Mouse (Mus musculus) thymus, adult 18-20 months (tissue): ENCODE data around the gene Vezt.
A peak's percentile ranks its signal among the peaks of the same experiment; 100 is the strongest.

Experiments
- DNase-seq, 2 experiments: peaks; one replicate each; pipeline ENCODE4 v3.0.0; 2022; ENCODE audit warnings: mixed read lengths in 2 of 2

The Vezt gene

DNA sequence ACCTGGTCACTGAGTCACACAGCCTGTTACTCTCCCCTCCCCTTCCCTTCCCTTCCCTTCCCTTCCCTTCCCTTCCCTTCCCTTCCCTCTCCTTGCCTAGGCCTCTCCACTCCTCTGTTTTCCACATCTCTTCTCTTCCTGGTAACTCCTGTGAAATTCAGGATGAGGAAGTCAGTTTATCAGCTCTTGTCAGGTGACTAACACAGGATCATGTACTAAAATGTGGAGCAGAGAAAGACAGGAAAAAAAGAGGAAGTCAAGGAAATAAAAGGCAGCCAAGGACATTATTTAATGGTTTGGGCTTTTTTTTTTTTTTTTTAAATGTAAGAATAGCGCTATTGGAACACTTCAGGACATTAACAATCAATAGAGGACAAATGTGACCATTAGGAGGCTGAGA, 126.6 kb downstream of the Vezt start:
- no peak for DNase-seq

- DNase-seq, result no peak
These were observed 127.1 kb downstream of the Vezt start for GRCm38 (mm10) chr10:93908540-93908939.

GRCm38 (mm10) chr10:93907376-93907775, 128.2 kb downstream of the Vezt start:
- no peak for DNase-seq

GRCm38 (mm10) chr10:93899907-93900306, 135.7 kb downstream of the Vezt start:
- DNase-seq, result no peak

- no peak for DNase-seq
These were observed 136.3 kb downstream of the Vezt start for GRCm38 (mm10) chr10:93899303-93899702.

DNA sequence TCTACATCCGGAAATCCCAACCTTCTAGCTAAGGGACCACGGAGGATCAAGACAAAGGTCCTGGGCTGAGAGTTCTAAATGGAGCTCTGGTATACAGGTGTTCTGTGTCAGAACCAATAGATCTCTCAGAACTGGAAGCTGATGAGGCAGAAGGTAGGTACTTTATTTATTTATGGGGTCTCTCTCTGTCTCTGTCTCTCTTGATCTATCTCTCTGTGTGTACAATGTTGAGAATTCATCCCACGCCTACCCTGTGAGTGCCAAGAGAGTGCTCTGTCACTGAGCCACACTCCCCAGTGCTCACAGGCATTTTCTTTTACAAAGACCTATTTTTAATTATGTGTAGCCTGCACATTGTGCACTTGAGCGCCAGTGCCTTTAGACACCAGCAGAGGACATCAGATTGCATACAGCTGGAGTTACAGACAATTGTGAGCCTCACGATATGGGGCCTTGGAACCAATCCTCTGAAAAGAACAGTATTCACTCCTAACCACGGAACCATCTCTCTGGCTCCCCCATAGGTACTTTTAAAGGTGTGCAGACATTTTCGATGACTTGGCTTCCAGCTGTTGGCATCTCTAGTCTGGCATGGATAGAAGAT, 138.5 kb downstream of the Vezt start, which contains the start of gene Metap2:
Gene Metap2, minus strand, starts transcription at position 51 of the 604 bp plus-strand sequence.
- no peak for DNase-seq

DNA sequence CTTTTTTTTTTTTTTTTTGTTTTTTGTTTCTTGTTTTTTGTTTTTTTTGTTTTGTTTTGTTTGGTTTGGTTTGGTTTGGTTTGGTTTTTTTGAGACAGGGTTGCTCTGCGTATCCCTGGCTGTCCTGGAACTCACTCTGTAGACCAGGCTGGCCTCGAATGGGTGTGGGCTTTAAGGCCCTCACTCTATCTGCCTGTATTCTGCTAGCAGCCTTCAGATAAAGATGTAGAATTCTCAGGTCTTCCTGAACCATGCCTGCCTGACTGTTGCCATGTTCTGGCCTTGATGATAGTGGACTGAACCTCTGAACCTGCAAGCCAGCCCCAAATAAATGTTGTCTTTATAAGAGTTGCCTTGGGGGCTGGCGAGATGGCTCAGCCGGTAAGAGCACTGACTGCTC, 143.1 kb downstream of the Vezt start:
- no peak for DNase-seq

- DNase-seq, result no peak
These were observed 144.6 kb downstream of the Vezt start for GRCm38 (mm10) chr10:93891031-93891430.

DNA sequence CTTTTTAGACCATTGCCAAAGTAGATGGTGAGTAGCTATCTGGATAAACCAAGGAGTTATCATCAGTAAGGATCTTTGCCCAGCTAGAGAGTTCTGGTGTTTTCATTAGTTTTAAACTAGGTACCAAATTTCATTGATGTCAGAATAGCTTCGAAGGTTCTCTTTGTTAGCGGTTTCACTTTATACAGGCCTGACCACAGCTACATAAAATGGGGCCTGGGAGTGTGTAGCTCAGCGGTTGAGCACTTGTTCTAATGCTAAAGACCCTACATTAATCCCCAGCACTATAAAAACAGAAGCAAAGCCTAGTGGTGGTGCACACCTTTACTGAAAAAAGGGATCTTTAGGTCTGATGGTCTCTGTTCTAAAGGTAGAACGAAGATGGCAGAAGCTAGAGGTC, 145.1 kb downstream of the Vezt start:
- no peak for DNase-seq

DNA sequence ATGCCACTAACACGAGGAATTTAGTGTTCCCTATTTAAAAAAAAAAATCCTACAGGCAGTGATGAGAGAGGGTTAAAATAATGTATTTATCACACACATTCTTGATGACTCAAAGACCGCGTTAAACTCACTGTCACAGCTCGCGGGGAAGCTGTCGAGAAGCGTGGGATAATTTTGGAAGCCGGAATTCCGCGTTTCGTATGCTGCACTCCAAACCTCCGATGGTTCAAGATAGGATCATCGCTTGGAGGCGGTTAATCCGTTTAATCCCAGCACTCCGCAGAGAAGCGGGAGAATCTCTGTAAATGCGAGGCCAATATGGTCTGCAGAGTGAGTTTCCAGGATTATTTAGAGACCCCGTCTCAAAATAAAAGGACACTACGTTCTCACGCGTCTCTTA, 145.6 kb downstream of the Vezt start:
- DNase-seq, result no peak

- DNase-seq, result peak; percentile 80 to 81
These were observed 146.1 kb downstream of the Vezt start for GRCm38 (mm10) chr10:93889579-93889950.
